Mouse (Mus musculus): ENCODE measurements around the gene Padi4. TPM values are rescaled to one million over a fixed set of nuclear protein-coding genes. Genes with fewer than 3 reads are reported as not detected.
A peak's percentile ranks its signal among the peaks of the same experiment; 100 is the strongest.

Gene Padi4
- total RNA-seq, 1 experiment, result 2.1 TPM

DNA sequence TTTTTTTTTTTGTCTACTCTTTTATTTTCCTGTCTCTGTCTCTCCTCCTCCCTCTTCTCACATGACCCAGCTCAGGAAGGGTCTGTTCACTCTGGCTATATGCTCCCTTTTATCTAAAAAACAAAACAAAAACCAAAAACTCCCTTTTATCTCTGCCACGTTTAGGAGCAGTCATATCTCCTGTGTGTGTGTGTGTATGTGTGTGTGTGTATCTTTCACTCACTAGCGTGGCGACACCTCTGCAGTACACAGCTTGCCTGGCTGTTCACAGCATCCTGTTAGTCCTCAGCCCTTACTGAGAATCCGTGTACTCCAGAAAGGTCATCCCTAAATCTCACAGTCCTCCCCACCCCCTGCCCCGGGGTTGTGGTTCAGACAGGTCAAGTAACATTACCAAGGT is 41.5 kb upstream of the Padi4 start:
- Histone ChIP-seq H3K9me3 (ENCODE audit: control insufficient read depth, insufficient read depth, low read depth, low read length) (no peaks in the 10 kb centered on the region), H3K9ac (ENCODE audit: insufficient read depth, low read depth, low read length, poor library complexity, severe bottlenecking) (no peak overlapping the region), H3K36me3 (ENCODE audit: control insufficient read depth, insufficient read depth, low read length, poor library complexity, severe bottlenecking) (no peaks in the 10 kb centered on the region), H3K27ac (ENCODE audit: insufficient read depth, low read depth, low read length, poor library complexity, severe bottlenecking) (no peak overlapping the region), H3K4me3 (ENCODE audit: insufficient read depth in 1 of 2, low read depth in 1 of 2, low read length in 2 of 2, poor library complexity in 1 of 2, severe bottlenecking in 1 of 2) (no peak overlapping the region), H3K4me1 (ENCODE audit: control insufficient read depth in 2 of 2, insufficient read depth in 2 of 2, low read length in 2 of 2, poor library complexity in 1 of 2) (peaks cover 0 to 28% of the 10 kb centered on the region in 2 experiments; a peak in 2 of 4 replicates)
- DNase-seq (ENCODE audit: low read depth, low spot score), result no peak
- TF ChIP-seq ZNF384 (IDR thresholded peaks at IDR 0.05; ENCODE audit: low read depth, low read length), result no peak
- TF ChIP-seq MAFK (IDR thresholded peaks at IDR 0.05; ENCODE audit: insufficient read depth, low read depth, low read length), result no peak
- no peak for TF ChIP-seq HCFC1 (IDR thresholded peaks at IDR 0.05; ENCODE audit: borderline replicate concordance, insufficient read depth, low read length)
- TF ChIP-seq CHD2 (IDR thresholded peaks at IDR 0.05; ENCODE audit: low read depth, low read length), result no peak
- TF ChIP-seq ZC3H11A (IDR thresholded peaks at IDR 0.05; ENCODE audit: borderline replicate concordance, low read depth, low read length), result no peak
- in situ Hi-C loops (cut with MboI; ENCODE audit: low sequenced_read_pairs in 2 of 2, unreplicated experiment in 2 of 2), result no loop called here

- no peak for DNase-seq (ENCODE audit: low read depth, low spot score)
- Histone ChIP-seq H3K9ac (ENCODE audit: insufficient read depth, low read depth, low read length, poor library complexity, severe bottlenecking) (peak overlapping the region; percentile 5; the same call in 1 of the 2 replicates), H3K27ac (ENCODE audit: insufficient read depth, low read depth, low read length, poor library complexity, severe bottlenecking) (no peak overlapping the region), H3K9me3 (ENCODE audit: control insufficient read depth, insufficient read depth, low read depth, low read length) (no peaks in the 10 kb centered on the region), H3K4me1 (ENCODE audit: control insufficient read depth in 2 of 2, insufficient read depth in 2 of 2, low read length in 2 of 2, poor library complexity in 1 of 2) (peaks cover 0 to 31% of the 10 kb centered on the region in 2 experiments; a peak in 2 of 4 replicates), H3K4me3 (ENCODE audit: insufficient read depth in 1 of 2, low read depth in 1 of 2, low read length in 2 of 2, poor library complexity in 1 of 2, severe bottlenecking in 1 of 2) (peak overlapping the region; percentile 25 to 31), H3K36me3 (ENCODE audit: control insufficient read depth, insufficient read depth, low read length, poor library complexity, severe bottlenecking) (no peaks in the 10 kb centered on the region)
- TF ChIP-seq CHD2 (IDR thresholded peaks at IDR 0.05; ENCODE audit: low read depth, low read length), result no peak
- no peak for TF ChIP-seq ZC3H11A (IDR thresholded peaks at IDR 0.05; ENCODE audit: borderline replicate concordance, low read depth, low read length)
- no peak for TF ChIP-seq ZNF384 (IDR thresholded peaks at IDR 0.05; ENCODE audit: low read depth, low read length)
- no peak for TF ChIP-seq MAFK (IDR thresholded peaks at IDR 0.05; ENCODE audit: insufficient read depth, low read depth, low read length)
- no peak for TF ChIP-seq HCFC1 (IDR thresholded peaks at IDR 0.05; ENCODE audit: borderline replicate concordance, insufficient read depth, low read length)
- in situ Hi-C loops (cut with MboI; ENCODE audit: low sequenced_read_pairs in 2 of 2, unreplicated experiment in 2 of 2), result no loop called here
Measured at GRCm38 (mm10) chr4:140814241-140815225, 40.5 kb upstream of the Padi4 start.

GRCm38 (mm10) chr4:140813358-140814185 is 39.5 kb upstream of the Padi4 start:
- no peak for DNase-seq (ENCODE audit: low read depth, low spot score)
- Histone ChIP-seq H3K27ac (ENCODE audit: insufficient read depth, low read depth, low read length, poor library complexity, severe bottlenecking) (no peak overlapping the region), H3K9ac (ENCODE audit: insufficient read depth, low read depth, low read length, poor library complexity, severe bottlenecking) (peak overlapping the region; percentile 9; the same call in 1 of the 2 replicates)

DNA sequence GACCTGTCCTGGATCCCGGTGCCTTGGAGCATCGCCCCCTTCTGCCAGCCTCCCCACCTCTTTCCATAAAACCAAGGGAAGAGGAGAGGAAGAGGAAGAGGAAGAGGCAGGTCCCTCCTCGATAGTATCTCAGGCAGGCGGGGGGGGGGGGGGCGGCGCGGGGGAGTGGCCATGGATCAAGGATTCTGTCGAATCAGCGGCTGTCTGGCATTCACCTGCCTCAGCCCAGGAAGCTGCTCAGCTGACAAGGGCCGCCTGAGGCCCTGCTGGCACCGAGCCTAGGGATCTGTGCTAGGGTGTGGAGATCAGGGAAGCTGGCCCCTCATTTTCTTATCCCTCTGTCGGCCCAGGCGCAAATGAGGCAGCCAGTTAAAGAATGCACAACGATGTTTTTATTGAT is 38.6 kb upstream of the Padi4 start:
- Histone ChIP-seq H3K36me3 (ENCODE audit: control insufficient read depth, insufficient read depth, low read length, poor library complexity, severe bottlenecking) (no peaks in the 10 kb centered on the region), H3K9ac (ENCODE audit: insufficient read depth, low read depth, low read length, poor library complexity, severe bottlenecking) (peak overlapping the region; percentile 21; the same call in 1 of the 2 replicates), H3K4me1 (ENCODE audit: control insufficient read depth in 2 of 2, insufficient read depth in 2 of 2, low read length in 2 of 2, poor library complexity in 1 of 2) (peaks cover 0 to 31% of the 10 kb centered on the region in 2 experiments; a peak in 2 of 4 replicates), H3K9me3 (ENCODE audit: control insufficient read depth, insufficient read depth, low read depth, low read length) (no peaks in the 10 kb centered on the region), H3K4me3 (ENCODE audit: insufficient read depth in 1 of 2, low read depth in 1 of 2, low read length in 2 of 2, poor library complexity in 1 of 2, severe bottlenecking in 1 of 2) (no peak overlapping the region; a peak in 1 of 4 replicates), H3K27ac (ENCODE audit: insufficient read depth, low read depth, low read length, poor library complexity, severe bottlenecking) (no peak overlapping the region)
- in situ Hi-C loops (cut with MboI; ENCODE audit: low sequenced_read_pairs in 2 of 2, unreplicated experiment in 2 of 2), result no loop called here
- no peak for DNase-seq (ENCODE audit: low read depth, low spot score)
- TF ChIP-seq ZNF384 (IDR thresholded peaks at IDR 0.05; ENCODE audit: low read depth, low read length) (no peak), CHD2 (IDR thresholded peaks at IDR 0.05; ENCODE audit: low read depth, low read length) (no peak), MAFK (IDR thresholded peaks at IDR 0.05; ENCODE audit: insufficient read depth, low read depth, low read length) (no peak), ZC3H11A (IDR thresholded peaks at IDR 0.05; ENCODE audit: borderline replicate concordance, low read depth, low read length) (no peak), HCFC1 (IDR thresholded peaks at IDR 0.05; ENCODE audit: borderline replicate concordance, insufficient read depth, low read length) (no peak)

More at GRCm38 (mm10) chr4:140813358-140814185, 39.5 kb upstream of the Padi4 start:
- Histone ChIP-seq H3K4me1 (ENCODE audit: control insufficient read depth in 2 of 2, insufficient read depth in 2 of 2, low read length in 2 of 2, poor library complexity in 1 of 2) (peaks cover 0 to 31% of the 10 kb centered on the region in 2 experiments; a peak in 2 of 4 replicates), H3K9me3 (ENCODE audit: control insufficient read depth, insufficient read depth, low read depth, low read length) (no peaks in the 10 kb centered on the region), H3K4me3 (ENCODE audit: insufficient read depth in 1 of 2, low read depth in 1 of 2, low read length in 2 of 2, poor library complexity in 1 of 2, severe bottlenecking in 1 of 2) (peak overlapping the region; percentile 25 to 31; a peak in 3 of 4 replicates), H3K36me3 (ENCODE audit: control insufficient read depth, insufficient read depth, low read length, poor library complexity, severe bottlenecking) (no peaks in the 10 kb centered on the region)
- in situ Hi-C loops (cut with MboI; ENCODE audit: low sequenced_read_pairs in 2 of 2, unreplicated experiment in 2 of 2), result no loop called here
- TF ChIP-seq ZNF384 (IDR thresholded peaks at IDR 0.05; ENCODE audit: low read depth, low read length), result no peak
- TF ChIP-seq MAFK (IDR thresholded peaks at IDR 0.05; ENCODE audit: insufficient read depth, low read depth, low read length), result no peak
- no peak for TF ChIP-seq ZC3H11A (IDR thresholded peaks at IDR 0.05; ENCODE audit: borderline replicate concordance, low read depth, low read length)
- no peak for TF ChIP-seq CHD2 (IDR thresholded peaks at IDR 0.05; ENCODE audit: low read depth, low read length)
